Comparison of ENCODE assay signal across 23 mouse cellular contexts in genomic region chr2:148719271-148719995, GRCm38 (mm10). TPM values are rescaled to one million over a fixed set of nuclear protein-coding genes. Genes with fewer than 3 reads are reported as not detected.
A peak's percentile ranks its signal among the peaks of the same experiment; 100 is the strongest.
DNase-seq lines count a peak whose midpoint lies in the region; TF ChIP-seq lines count a peak whose summit lies in the region.
"Had no signal": no experiment of that assay in that cellular context is flagged by ENCODE, and none has a peak within 500 bp of the region (broad histone marks: within the 10 kb centered on the region; RNA-seq: fewer than 3 reads in every experiment).

No protein-coding gene starts in this region.

- H3K4me1 ChIP-seq in bone marrow macrophage, adult 2 months (ENCODE audit: control insufficient read depth, insufficient read depth, low read length): peaks cover 35% of the 10 kb centered on the region
- H3K4me1 ChIP-seq: limb, embryonic 12.5 days had no signal

- peak overlapping the region; percentile 61 for H3K27ac ChIP-seq in gastrocnemius, adult 2 months
- peak overlapping the region; percentile 57 for H3K27ac ChIP-seq in bone marrow macrophage, adult 2 months (ENCODE audit: insufficient read depth, low read depth, low read length)
- H3K27ac ChIP-seq: limb, embryonic 12.5 days; liver, embryonic 14.5 days; midbrain, embryonic 13.5 days had no signal

- no peak overlapping the region for H3K4me3 ChIP-seq in gastrocnemius, adult 2 months
- no peak overlapping the region for H3K4me3 ChIP-seq in bone marrow macrophage, adult 2 months (ENCODE audit: insufficient read depth, low read length)
- H3K4me3 ChIP-seq: limb, embryonic 12.5 days; midbrain, embryonic 13.5 days had no signal

- no peak for TF ChIP-seq POLR2A in bone marrow macrophage, adult 2 months (IDR thresholded peaks at IDR 0.05; ENCODE audit: borderline replicate concordance, low read depth, low read length)

- no peak for TF ChIP-seq CTCF in gastrocnemius, adult 2 months (IDR thresholded peaks at IDR 0.05)
- no peak for TF ChIP-seq CTCF in bone marrow macrophage, adult 2 months (IDR thresholded peaks at IDR 0.05; ENCODE audit: low read depth, low read length)

- DNase-seq in gastrocnemius, adult 2 months: no peak
- no peak for DNase-seq in gastrocnemius, postnatal 10 days
- peak; percentile 49 for DNase-seq in 416B (ENCODE audit: low read depth)
- DNase-seq in mesoderm, embryonic 11.5 days (ENCODE audit: low read depth, low spot score): peak; percentile 30
- DNase-seq in frontal cortex, adult 2 months (ENCODE audit: extremely low spot score in 1 of 2, low spot score in 1 of 2): no peak
- DNase-seq in layer of hippocampus, postnatal 10 days (ENCODE audit: low spot score in 2 of 2): no peak
- DNase-seq in cerebellum, adult 9-11 months: no peak
- DNase-seq: cerebellum, postnatal 36 days; heart, postnatal 4 days; kidney, adult 8-10 months; lung, postnatal 10 days; retina, postnatal 1 day; thymus, adult 2 months had no signal

- intact Hi-C loops in gastrocnemius, adult 2 months (cut with DNase I): no loop called here

RNA-seq across cellular contexts. Expression of gene Napb, which starts 12.8 kb away (rescaled TPM):
- total RNA-seq in gastrocnemius, adult 2 months (2021): 1 to 10 TPM; 4.3 to 6.2 TPM
- total RNA-seq in gastrocnemius, postnatal 10 days (2021): 1 to 10 TPM; 4.0 to 7.8 TPM
- polyA plus RNA-seq in bone marrow macrophage, adult 2 months (2012; ENCODE audit: insufficient read depth, insufficient read length, missing spikeins): 3.4 and 3.7 TPM in 2 replicates
- 241 and 278 TPM in 2 replicates for polyA plus RNA-seq in frontal cortex, adult 2 months (2012; rRNA removed)
- total RNA-seq in layer of hippocampus, postnatal 10 days (2021): 100 to 1,000 TPM; 232 to 251 TPM

RNA-seq across cellular contexts. Expression of gene Cstl1, which starts 30.7 kb away (rescaled TPM):
- total RNA-seq in gastrocnemius, adult 2 months (2021): not detected
- not detected for total RNA-seq in gastrocnemius, postnatal 10 days (2021)
- polyA plus RNA-seq in bone marrow macrophage, adult 2 months (2012; ENCODE audit: insufficient read depth, insufficient read length, missing spikeins): not detected in 2 replicates
- polyA plus RNA-seq in frontal cortex, adult 2 months (2012; rRNA removed): 0.74 and 0.90 TPM in 2 replicates
- total RNA-seq in layer of hippocampus, postnatal 10 days (2021): under 1 TPM in 1 of 2 experiments, not detected in 1; 0.71 TPM
- total RNA-seq: heart, postnatal 4 days had no signal
- polyA plus RNA-seq: embryonic facial prominence, embryonic 14.5 days; forebrain, embryonic 11.5 days; limb, embryonic 12.5 days; liver, embryonic 14.5 days; midbrain, embryonic 13.5 days; small intestine, adult 2 months; stomach, embryonic 14.5 days; thymus, adult 2 months had no signal

RNA-seq across cellular contexts. Expression of gene Gzf1, which starts 38.6 kb away (rescaled TPM):
- total RNA-seq in gastrocnemius, adult 2 months (2021): 10 to 100 TPM; 18.9 to 26.3 TPM
- total RNA-seq in gastrocnemius, postnatal 10 days (2021): 10 to 100 TPM; 13.0 to 13.6 TPM
- 18.5 and 20.2 TPM in 2 replicates for polyA plus RNA-seq in bone marrow macrophage, adult 2 months (2012; ENCODE audit: insufficient read depth, insufficient read length, missing spikeins)
- 19.3 and 20.1 TPM in 2 replicates for polyA plus RNA-seq in frontal cortex, adult 2 months (2012; rRNA removed)
- 10 to 100 TPM; 24.0 to 26.2 TPM for total RNA-seq in layer of hippocampus, postnatal 10 days (2021)

RNA-seq across cellular contexts. Expression of gene Nxt1, which starts 47.0 kb away (rescaled TPM):
- 1 to 10 TPM; 6.6 to 7.7 TPM for total RNA-seq in gastrocnemius, adult 2 months (2021)
- 10 to 100 TPM in 1 of 2 experiments, 1 to 10 TPM in 1; 7.3 to 11.6 TPM for total RNA-seq in gastrocnemius, postnatal 10 days (2021)
- 20.7 and 22.8 TPM in 2 replicates for polyA plus RNA-seq in bone marrow macrophage, adult 2 months (2012; ENCODE audit: insufficient read depth, insufficient read length, missing spikeins)
- 22.0 and 24.7 TPM in 2 replicates for polyA plus RNA-seq in frontal cortex, adult 2 months (2012; rRNA removed)
- 10 to 100 TPM; 10.1 to 12.6 TPM for total RNA-seq in layer of hippocampus, postnatal 10 days (2021)

RNA-seq across cellular contexts. Expression of gene Cst11, which starts 51.9 kb away (rescaled TPM):
- not detected for total RNA-seq in gastrocnemius, adult 2 months (2021)
- not detected for total RNA-seq in gastrocnemius, postnatal 10 days (2021)
- not detected in 2 replicates for polyA plus RNA-seq in bone marrow macrophage, adult 2 months (2012; ENCODE audit: insufficient read depth, insufficient read length, missing spikeins)
- not detected in 2 replicates for polyA plus RNA-seq in frontal cortex, adult 2 months (2012; rRNA removed)
- total RNA-seq in layer of hippocampus, postnatal 10 days (2021): not detected
- total RNA-seq: heart, postnatal 4 days; layer of hippocampus, adult 18-20 months; left cerebral cortex, adult 8-10 months had no signal
- polyA plus RNA-seq: embryonic facial prominence, embryonic 14.5 days; forebrain, embryonic 11.5 days; limb, embryonic 12.5 days; liver, embryonic 14.5 days; midbrain, embryonic 13.5 days; small intestine, adult 2 months; stomach, embryonic 14.5 days; thymus, adult 2 months had no signal

Comparison
In these comparisons a context has a peak if more than half of its experiments do, and no peak if none do; other contexts are left out.
1. DNase-seq: peak in 416B (single experiment) and mesoderm, embryonic 11.5 days (single experiment); none in gastrocnemius, adult 2 months (single experiment), gastrocnemius, postnatal 10 days (single experiment), frontal cortex, adult 2 months (0 of 2), layer of hippocampus, postnatal 10 days (0 of 2) and cerebellum, adult 9-11 months (single experiment).
2. RNA of gene Napb, which starts 12.8 kb away (total RNA-seq): 232 to 251 TPM in layer of hippocampus, postnatal 10 days; 4.0 to 7.8 TPM in gastrocnemius, postnatal 10 days and 4.3 to 6.2 TPM in gastrocnemius, adult 2 months; every median in the first group is over 10 times any median in the second.